Mouse (Mus musculus) gastrocnemius, adult 2 months (tissue): ENCODE data around the gene Ppox. TPM values are rescaled to one million over a fixed set of nuclear protein-coding genes. Genes with fewer than 3 reads are reported as not detected.
A peak's percentile ranks its signal among the peaks of the same experiment; 100 is the strongest.
"Not testable (repeated sequence)": the region's sequence is repeated elsewhere in the genome, so short reads cannot be mapped to it uniquely, and the experiment has no call there.

Experiments used
- DNase-seq: peaks from one replicate; pipeline ENCODE4 v3.0.0; 2022
- H3K27ac ChIP-seq: fragments of 200-600 bp; 2 replicates; pipeline ENCODE4 v1.8.1; 2022; ENCODE audit warnings: mild to moderate bottlenecking
- H3K4me3 ChIP-seq: fragments of 200-600 bp; 2 replicates; pipeline ENCODE4 v1.8.1; 2022; ENCODE audit warnings: mild to moderate bottlenecking, moderate library complexity
- CTCF ChIP-seq: fragments of 200-600 bp; IDR thresholded peaks from 2 replicates; pipeline ENCODE4 v1.8.1; 2022; ENCODE audit warnings: antibody characterized with exemption, mild to moderate bottlenecking, moderate library complexity
- intact Hi-C: fragments of 180-260 bp; cut with DNase I; formaldehyde crosslinking; loops from one replicate; pipeline ENCODE4 v1.15.1; 2025
- long read RNA-seq, 2 experiments: library from polyadenylated mRNA; stranded (forward); transcript quantifications; one replicate each; pipeline ENCODE4 v2.0.0; 2021
- total RNA-seq, 2 experiments: library from RNA; stranded (reverse); gene quantifications; 2 replicates each; pipeline ENCODE4 v1.2.3; 2021

The Ppox gene
- 1 to 10 TPM; 7.9 to 8.6 TPM for total RNA-seq
- long read RNA-seq, experiment 1, transcript Ppox-201 (13 exons, 1,821 nt) = major isoform, 8 of 17 reads
- long read RNA-seq, experiment 1, partial matches to known transcripts = 0 of 17 reads
- long read RNA-seq, experiment 1, other reads (novel, unspliced or antisense) = 9 of 17 reads
- long read RNA-seq, experiment 2, transcript Ppox-201 (13 exons, 1,821 nt) = major isoform, 7 of 11 reads
- long read RNA-seq, experiment 2, partial matches to known transcripts = 2 of 11 reads
- long read RNA-seq, experiment 2, other reads (novel, unspliced or antisense) = 2 of 11 reads

DNA sequence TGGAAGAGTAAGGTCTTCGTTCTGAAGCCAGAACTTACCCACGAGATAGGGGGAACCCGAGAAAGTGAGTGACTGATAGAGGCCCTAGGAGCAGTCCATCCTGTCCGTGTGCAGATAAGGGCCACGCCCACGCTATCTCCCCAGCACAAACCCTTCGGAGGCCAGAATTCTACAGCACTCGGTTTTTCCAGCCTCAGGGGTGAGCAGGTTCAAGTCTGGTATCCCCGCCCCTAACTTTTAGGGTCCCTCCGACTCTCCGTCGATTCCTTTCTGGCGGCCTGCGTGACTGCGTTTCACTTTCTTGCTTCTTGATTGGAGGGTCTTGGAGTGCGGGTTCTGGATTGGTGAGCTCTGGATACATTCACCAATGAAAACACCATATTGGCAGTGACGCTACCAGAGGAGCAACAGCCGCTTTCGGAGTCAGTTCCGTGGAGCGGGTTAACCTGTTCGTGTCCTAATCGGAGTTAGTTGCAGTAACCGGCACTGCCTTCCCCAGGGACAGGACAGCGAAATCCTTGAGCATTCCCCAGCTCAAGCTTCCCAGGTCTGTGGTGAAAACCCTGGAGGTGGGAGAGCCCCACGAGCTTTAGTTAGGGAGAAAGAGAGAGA lies at the start of gene Ppox:
TSS of gene Ppox (minus strand) at position 271 of the 612 bp plus-strand sequence.
- H3K27ac ChIP-seq = peak within 1 kb of the TSS; percentile 96
- intact Hi-C loops = loop anchor here (10.0 kb wide), 1 partner anchor 166 kb away; the partner anchor contains the start of gene Cfap126
- DNase-seq = peak; percentile 91
- peak within 1 kb of the TSS; percentile 73 for H3K4me3 ChIP-seq
- no peak for TF ChIP-seq CTCF

- DNase-seq = no peak
- peak overlapping the region; percentile 97 for H3K27ac ChIP-seq
- intact Hi-C loops = no loop called here
- H3K4me3 ChIP-seq = peak overlapping the region; percentile 83
- no peak for TF ChIP-seq CTCF
Measured at GRCm38 (mm10) chr1:171330216-171330560, 49.2 kb upstream of the Ppox start.

DNA sequence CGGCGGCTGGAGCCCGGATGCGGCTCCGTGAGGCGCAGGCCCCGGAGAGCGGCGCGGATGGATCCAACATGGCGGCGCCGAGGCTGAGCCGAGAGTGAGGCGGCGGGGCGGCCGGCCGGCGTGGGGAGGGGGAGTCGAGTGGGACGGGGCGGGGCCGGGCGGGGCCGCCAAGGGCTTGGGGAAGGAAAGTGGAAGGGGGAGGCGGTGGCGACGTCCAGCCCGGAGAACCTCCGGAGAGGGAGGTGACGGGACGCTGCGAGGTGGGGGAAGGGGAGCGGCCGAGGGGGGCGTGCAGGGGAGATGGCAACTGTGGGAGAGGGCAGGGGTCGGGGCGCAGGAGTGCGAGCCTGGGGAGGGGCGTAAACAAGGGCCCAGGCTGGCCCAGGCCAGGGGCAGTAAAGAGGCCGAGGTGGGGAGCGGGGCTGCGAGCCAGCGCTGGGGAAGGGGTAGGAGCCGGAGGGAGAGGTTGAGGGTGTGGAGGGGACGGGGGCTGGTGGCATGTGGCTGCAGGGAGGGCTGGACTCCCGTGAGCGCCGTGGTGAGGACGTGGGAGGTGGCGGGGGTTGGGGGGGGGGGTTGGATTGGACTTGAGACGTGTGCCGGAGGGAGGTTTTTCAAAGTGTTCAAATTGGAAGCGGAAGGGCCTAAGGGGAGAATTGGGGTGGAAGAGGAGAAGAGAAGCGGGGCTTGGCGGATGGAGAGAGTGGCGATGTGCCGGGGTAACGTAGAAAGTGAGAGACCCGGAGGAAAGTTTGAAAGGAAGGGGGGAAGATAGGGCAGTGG lies 48.6 kb upstream of the Ppox start:
- intact Hi-C loops = loop anchor here (1.0 to 2.0 kb wide), 2 partner anchors 16 to 35 kb away; partner anchors contain the start of genes Nit1, Pfdn2 and Ufc1
- no peak for TF ChIP-seq CTCF
- H3K4me3 ChIP-seq = peak overlapping the region; percentile 83
- H3K27ac ChIP-seq = peak overlapping the region; percentile 97
- peak; percentile 31 for DNase-seq

GRCm38 (mm10) chr1:171328839-171329432 lies 48.0 kb upstream of the Ppox start, which contains the start of gene Dedd:
TSS of gene Dedd (plus strand) at chr1:171329145.
- Histone ChIP-seq H3K4me3 (peak within 1 kb of the TSS; percentile 83), H3K27ac (peak within 1 kb of the TSS; percentile 97)
- peak; percentile 10; the same call in 1 of the 2 replicates for TF ChIP-seq CTCF
- intact Hi-C loops = loop anchor here (1.0 to 2.0 kb wide), 2 partner anchors 16 to 34 kb away; partner anchors contain the start of genes Nit1, Pfdn2 and Ufc1
- DNase-seq = peak; percentile 93

DNA sequence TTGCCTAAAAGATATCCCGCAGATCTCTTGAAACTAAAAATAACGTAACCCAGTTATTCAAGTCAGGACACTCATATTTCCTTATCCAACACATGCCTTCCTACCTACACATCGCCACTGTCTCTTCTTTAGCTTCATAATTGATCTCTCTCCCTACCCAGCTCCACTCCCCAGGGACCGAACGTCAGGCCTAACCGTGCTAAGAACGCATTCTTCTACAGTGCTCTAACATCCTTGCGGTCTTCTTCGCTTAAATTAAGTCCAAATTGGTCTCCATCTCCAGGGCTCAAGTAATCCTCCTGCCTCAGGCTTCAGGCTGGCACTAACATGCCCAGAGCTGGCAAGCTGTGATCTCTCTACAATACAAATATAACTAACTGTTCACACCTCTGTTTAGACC lies 47.3 kb upstream of the Ppox start:
- intact Hi-C loops = loop anchor here (2.0 kb wide), 1 partner anchor 33 kb away; the partner anchor contains the start of gene Ufc1
- Histone ChIP-seq H3K27ac (peak overlapping the region; percentile 97), H3K4me3 (peak overlapping the region; percentile 83)
- TF ChIP-seq CTCF = no peak
- DNase-seq = no peak

DNA sequence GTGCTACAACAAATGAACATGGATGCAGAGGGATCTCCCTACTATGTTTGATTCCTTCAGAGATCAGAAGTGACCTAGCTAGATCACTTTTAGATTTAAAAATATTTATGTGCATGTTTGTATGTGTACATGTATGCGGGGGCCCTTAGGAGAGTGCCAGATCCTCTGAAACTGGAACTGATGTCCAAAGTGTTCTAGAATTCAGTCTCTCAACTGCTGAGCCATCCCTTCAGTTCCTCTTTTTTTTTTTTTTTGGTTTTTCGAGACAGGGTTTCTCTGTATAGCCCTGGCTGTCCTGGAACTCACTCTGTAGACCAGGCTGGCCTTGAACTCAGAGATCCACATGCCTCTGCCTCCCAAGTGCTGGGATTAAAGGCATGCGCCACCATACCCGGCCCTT lies 45.6 kb upstream of the Ppox start:
- H3K27ac ChIP-seq, H3K4me3 ChIP-seq, DNase-seq, intact Hi-C loops: not testable (repeated sequence)

GRCm38 (mm10) chr1:171325571-171325970 lies 44.6 kb upstream of the Ppox start:
- no peak for TF ChIP-seq CTCF
- intact Hi-C loops = no loop called here

GRCm38 (mm10) chr1:171322012-171322411 lies 41.0 kb upstream of the Ppox start:
- H3K27ac ChIP-seq = no peak overlapping the region
- intact Hi-C loops = loop anchor here (2.0 kb wide), 2 partner anchors 37 to 157 kb away; no protein-coding TSS in a partner anchor

More at GRCm38 (mm10) chr1:171325571-171325970, 44.6 kb upstream of the Ppox start:
- no peak overlapping the region for H3K27ac ChIP-seq
- DNase-seq = no peak
- H3K4me3 ChIP-seq = no peak overlapping the region

GRCm38 (mm10) chr1:171321415-171321814 lies 40.4 kb upstream of the Ppox start:
- intact Hi-C loops = no loop called here
- no peak for DNase-seq
- Histone ChIP-seq H3K4me3 (no peak overlapping the region), H3K27ac (no peak overlapping the region)
- TF ChIP-seq CTCF = peak; percentile 76

More at GRCm38 (mm10) chr1:171322012-171322411, 41.0 kb upstream of the Ppox start:
- no peak for TF ChIP-seq CTCF
- DNase-seq = no peak
- no peak overlapping the region for H3K4me3 ChIP-seq

DNA sequence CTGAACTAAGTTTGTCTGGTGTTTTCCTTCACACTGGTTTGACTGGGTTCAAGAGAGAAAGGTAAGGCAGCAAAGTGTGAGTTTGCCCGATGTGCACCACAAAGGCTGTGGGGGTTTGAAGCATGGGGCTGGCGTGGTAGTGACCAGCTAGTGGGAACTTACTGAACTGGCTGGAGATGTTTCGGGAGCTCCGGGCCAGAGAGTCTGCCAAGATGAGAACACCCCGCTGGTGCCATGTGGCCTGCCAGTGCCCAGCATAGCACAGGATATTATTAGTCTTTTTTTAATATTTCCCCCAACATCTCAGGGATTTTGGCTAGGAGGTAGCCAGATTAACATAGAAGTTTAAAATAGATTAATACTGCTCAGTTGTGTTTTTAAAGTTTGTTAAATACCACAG lies 39.2 kb upstream of the Ppox start:
- peak; percentile 48 for DNase-seq
- H3K27ac ChIP-seq = peak overlapping the region; percentile 43
- TF ChIP-seq CTCF = no peak
- intact Hi-C loops = no loop called here
- peak overlapping the region; percentile 9 for H3K4me3 ChIP-seq

GRCm38 (mm10) chr1:171319748-171320147 lies 38.8 kb upstream of the Ppox start:
- intact Hi-C loops = no loop called here
- H3K4me3 ChIP-seq = peak overlapping the region; percentile 9
- no peak for TF ChIP-seq CTCF

GRCm38 (mm10) chr1:171309321-171309720 lies 28.3 kb upstream of the Ppox start:
- intact Hi-C loops = no loop called here
- DNase-seq = no peak
- Histone ChIP-seq H3K4me3 (no peak overlapping the region), H3K27ac (no peak overlapping the region)
- no peak for TF ChIP-seq CTCF

More at GRCm38 (mm10) chr1:171319748-171320147, 38.8 kb upstream of the Ppox start:
- H3K27ac ChIP-seq = peak overlapping the region; percentile 43; the same call in 1 of the 2 replicates
- no peak for DNase-seq

- H3K4me3 ChIP-seq, intact Hi-C loops, DNase-seq: not testable (repeated sequence)
- peak overlapping the region; percentile 65 for H3K27ac ChIP-seq
Measured at GRCm38 (mm10) chr1:171306157-171306556, 25.2 kb upstream of the Ppox start.
